Mouse (Mus musculus): ENCODE measurements around the gene Cd82.

DNA sequence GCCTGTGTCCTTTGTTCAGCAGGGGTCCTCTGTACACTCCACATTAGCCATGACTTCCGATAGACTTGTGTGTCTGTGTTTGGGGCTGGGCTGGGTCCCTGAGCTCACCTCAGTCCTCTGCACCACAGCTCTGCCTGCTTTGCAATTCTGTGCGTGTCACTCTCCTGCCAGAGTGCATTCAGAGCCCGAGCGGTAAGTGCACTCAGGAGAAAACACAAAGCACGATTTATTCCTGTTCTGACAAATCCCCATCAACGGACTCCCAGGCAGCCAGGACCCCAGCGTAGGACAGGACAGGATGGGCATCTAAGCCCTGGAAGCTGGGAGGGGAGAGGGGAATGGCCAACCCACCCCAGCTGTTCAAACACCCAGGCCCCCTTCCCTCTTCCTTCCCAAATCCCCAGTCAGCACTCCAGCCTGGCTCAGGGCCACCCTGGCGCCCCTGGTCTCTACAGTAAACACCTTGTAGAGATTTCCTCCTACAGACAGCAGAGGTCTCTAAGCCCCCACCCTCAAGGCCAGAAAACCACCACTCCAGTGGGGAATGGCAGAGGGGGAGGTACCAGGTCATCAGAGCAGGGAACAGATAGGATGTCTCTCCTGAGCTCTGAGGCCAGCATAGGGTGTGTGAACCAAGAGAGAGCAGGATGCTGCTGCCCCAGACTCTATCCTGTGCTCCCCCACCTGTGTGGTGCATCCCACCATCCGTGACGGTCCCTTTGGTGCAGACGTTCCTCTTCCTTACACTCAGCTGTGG lies 72.6 kb downstream of the Cd82 start:
- TF ChIP-seq POLR2A (IDR thresholded peaks at IDR 0.05; ENCODE audit: low read depth, low read length) (no peak), CTCF (IDR thresholded peaks at IDR 0.05; ENCODE audit: extremely low read depth, insufficient read depth, insufficient read length, insufficient replicate concordance) (no peak)

Data from spleen, adult 2 months (tissue).